Mouse (Mus musculus) liver, embryonic 14.5 days (tissue): ENCODE data around the gene Cyp2w1.
A peak's percentile ranks its signal among the peaks of the same experiment; 100 is the strongest.

Source experiments
- CTCF ChIP-seq: IDR thresholded peaks from 2 replicates; pipeline ENCODE4 v1.5.1; 2016; ENCODE audit warnings: antibody characterized with exemption, low read depth, control low read depth
- EP300 ChIP-seq: IDR thresholded peaks from 2 replicates; pipeline ENCODE4 v1.6.1; 2016; ENCODE audit warnings: antibody characterized with exemption, low read depth

GRCm38 (mm10) chr5:139382760-139383159 is 30.3 kb downstream of the Cyp2w1 start:
- TF ChIP-seq CTCF (no peak), EP300 (peak; percentile 76)
